Mouse (Mus musculus) ES-Bruce4 (cell line): ENCODE measurements around the gene Gnptab. TPM values are rescaled to one million over a fixed set of nuclear protein-coding genes. Genes with fewer than 3 reads are reported as not detected.

Experiments used
- H3K27ac ChIP-seq: 2 replicates; pipeline ENCODE4 v1.5.1; 2012; ENCODE audit warnings: low read length, inconsistent platforms; ENCODE audit not compliant: insufficient read depth
- H3K27me3 ChIP-seq: 2 replicates; pipeline ENCODE4 v1.6.1; 2012; ENCODE audit warnings: mild to moderate bottlenecking, low read length, inconsistent platforms; ENCODE audit not compliant: control insufficient read depth, poor library complexity, insufficient read depth, severe bottlenecking
- H3K36me3 ChIP-seq: 2 replicates; pipeline ENCODE4 v1.6.1; 2012; ENCODE audit warnings: inconsistent platforms, mild to moderate bottlenecking, low read length, moderate library complexity; ENCODE audit not compliant: control insufficient read depth, poor library complexity, insufficient read depth, severe bottlenecking
- H3K4me1 ChIP-seq: one replicate; pipeline ENCODE4 v1.8.1; 2011; ENCODE audit warnings: low read length; ENCODE audit not compliant: control insufficient read depth, insufficient read depth
- H3K4me3 ChIP-seq: 2 replicates; pipeline ENCODE4 v1.5.1; 2011; ENCODE audit warnings: low read depth, mild to moderate bottlenecking, low read length
- H3K9ac ChIP-seq: 2 replicates; pipeline ENCODE4 v1.6.1; 2012; ENCODE audit warnings: low read depth, mild to moderate bottlenecking, inconsistent platforms; ENCODE audit not compliant: poor library complexity, severe bottlenecking
- H3K9me3 ChIP-seq: replicated peaks from 2 replicates; pipeline ENCODE4 v1.6.1; 2012; ENCODE audit warnings: mild to moderate bottlenecking, low read length, inconsistent platforms; ENCODE audit not compliant: control insufficient read depth, poor library complexity, insufficient read depth, severe bottlenecking
- CTCF ChIP-seq: IDR thresholded peaks from one replicate; pipeline ENCODE4 v1.8.1; 2011; ENCODE audit warnings: low read depth, low read length
- EP300 ChIP-seq: IDR thresholded peaks from 2 replicates; pipeline ENCODE4 v1.6.1; 2011; ENCODE audit warnings: low read depth, low read length; ENCODE audit not compliant: insufficient read depth
- POLR2A ChIP-seq: IDR thresholded peaks from one replicate; pipeline ENCODE4 v1.8.1; 2011; ENCODE audit warnings: low read length; ENCODE audit not compliant: insufficient read depth
- polyA plus RNA-seq: library from polyadenylated mRNA; stranded (reverse); fragments of >200 nt; gene quantifications from 2 replicates; pipeline ENCODE4 v1.2.4, GENCODE M21; 2011; ENCODE audit warnings: low read depth; ENCODE audit not compliant: missing spikeins, insufficient read depth, insufficient read length

The Gnptab gene
- polyA plus RNA-seq, 1 experiment, result 21.2 TPM

DNA sequence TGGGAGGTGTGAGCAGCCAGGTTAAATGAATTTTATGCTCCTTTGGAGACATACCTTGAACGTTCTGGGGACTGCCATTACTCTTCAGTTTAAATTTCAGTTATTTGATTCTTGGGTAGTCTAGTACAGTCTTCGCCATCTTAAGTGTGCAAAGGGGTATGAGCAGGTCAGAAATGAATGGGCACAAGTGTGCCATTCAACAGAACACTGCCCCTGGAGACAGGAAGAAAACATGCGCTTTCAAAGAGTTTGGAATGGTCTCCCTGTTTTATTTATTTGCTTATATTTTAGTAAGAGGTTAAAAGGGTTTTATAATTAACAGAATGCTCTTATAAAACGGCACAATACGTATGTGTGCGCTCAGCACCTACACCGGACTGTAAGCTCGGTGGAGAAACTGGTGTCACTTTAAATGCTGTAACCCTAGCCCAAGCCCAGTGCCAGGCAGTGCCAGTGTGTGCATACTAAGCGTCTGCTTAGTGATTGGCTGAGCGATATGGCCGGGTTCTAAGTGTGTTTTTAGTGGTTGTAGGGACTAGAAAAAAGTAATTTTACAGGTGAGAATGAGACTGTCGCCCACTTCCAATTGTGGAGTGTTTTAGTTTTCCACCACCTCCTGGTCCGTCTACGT is 1.6 kb downstream of the Gnptab start:
- TF ChIP-seq EP300 (no peak), CTCF (no peak), POLR2A (no peak)

DNA sequence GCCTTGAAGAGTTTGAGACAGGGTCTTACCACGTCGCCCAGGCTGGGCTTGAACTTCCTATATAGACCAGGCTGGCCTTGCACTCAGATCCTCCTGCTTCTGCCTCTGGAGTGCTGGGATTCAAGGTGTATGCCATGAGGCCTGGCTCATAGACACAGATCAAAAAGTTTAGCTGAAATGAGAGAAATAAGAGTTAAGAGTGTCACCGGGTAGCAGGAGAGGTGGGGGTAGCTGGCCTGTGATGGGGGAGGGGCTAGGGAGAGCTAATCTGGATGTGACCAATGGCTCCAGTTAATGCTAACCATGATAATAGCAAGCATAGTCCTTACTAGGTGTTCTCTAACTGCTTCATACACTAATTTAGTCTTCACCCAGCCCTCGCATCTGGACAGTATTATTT is 2.4 kb downstream of the Gnptab start:
- no peak overlapping the region for H3K27ac ChIP-seq
- no peaks in the 10 kb centered on the region for H3K36me3 ChIP-seq
- H3K9ac ChIP-seq, result no peak overlapping the region
- peaks cover 2% of the 10 kb centered on the region for H3K4me1 ChIP-seq
- no peaks in the 10 kb centered on the region for H3K9me3 ChIP-seq
- H3K4me3 ChIP-seq, result no peak overlapping the region
- no peaks in the 10 kb centered on the region for H3K27me3 ChIP-seq
- no peak for TF ChIP-seq POLR2A
- TF ChIP-seq EP300, result no peak
- TF ChIP-seq CTCF, result no peak

More for the DNA sequence above, 1.6 kb downstream of the Gnptab start:
- Histone ChIP-seq H3K36me3 (no peaks in the 10 kb centered on the region), H3K27ac (no peak overlapping the region), H3K9ac (no peak overlapping the region), H3K4me1 (peaks cover 2% of the 10 kb centered on the region), H3K27me3 (no peaks in the 10 kb centered on the region), H3K4me3 (peak overlapping the region; percentile 77), H3K9me3 (no peaks in the 10 kb centered on the region)

DNA sequence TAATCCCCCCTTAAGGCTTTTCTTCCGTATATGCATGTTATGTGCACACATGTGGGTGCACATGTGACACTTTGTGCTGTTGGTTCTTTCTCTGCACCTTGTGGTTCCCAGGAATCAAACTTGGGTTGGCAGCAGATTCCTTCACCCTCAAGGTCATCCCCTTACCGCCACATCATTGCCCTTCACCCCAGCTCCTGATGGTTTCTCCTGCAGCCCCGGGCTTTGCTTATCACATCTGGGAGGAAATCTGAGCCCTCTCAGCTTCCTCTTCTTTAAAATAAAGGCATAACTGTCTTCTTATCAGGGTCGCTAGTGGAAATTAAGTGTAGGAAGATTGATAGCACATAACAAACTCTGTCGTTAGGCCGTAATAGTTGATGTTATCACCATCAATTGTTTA is 3.1 kb downstream of the Gnptab start:
- H3K36me3 ChIP-seq, result no peaks in the 10 kb centered on the region
- H3K9ac ChIP-seq, result no peak overlapping the region
- H3K4me1 ChIP-seq, result peaks cover 2% of the 10 kb centered on the region
- H3K4me3 ChIP-seq, result no peak overlapping the region
- no peaks in the 10 kb centered on the region for H3K9me3 ChIP-seq
- H3K27ac ChIP-seq, result no peak overlapping the region
- TF ChIP-seq POLR2A (no peak), CTCF (no peak), EP300 (no peak)
- no peaks in the 10 kb centered on the region for H3K27me3 ChIP-seq

DNA sequence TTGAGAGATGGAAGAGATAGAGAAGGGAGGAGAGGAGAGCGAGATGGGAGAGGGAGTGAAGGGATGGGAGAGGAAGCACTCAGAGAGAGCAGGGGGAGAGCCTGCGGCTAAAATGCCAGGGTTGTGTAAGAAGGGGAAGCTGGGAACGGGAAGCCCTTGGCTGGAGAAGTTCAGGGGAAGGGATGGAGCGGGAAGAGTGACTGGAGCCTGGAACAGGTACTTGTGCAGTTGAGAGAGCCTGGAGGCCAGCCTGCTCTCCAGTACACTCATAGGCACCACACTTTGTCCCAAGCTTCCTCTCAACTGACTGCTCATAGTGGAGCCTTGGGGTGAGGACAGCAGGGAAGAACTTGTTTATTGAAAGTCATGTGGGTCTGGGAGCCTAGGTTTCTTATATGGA is 4.5 kb downstream of the Gnptab start:
- no peaks in the 10 kb centered on the region for H3K36me3 ChIP-seq
- H3K9me3 ChIP-seq, result no peaks in the 10 kb centered on the region
- no peak overlapping the region for H3K27ac ChIP-seq
- H3K4me1 ChIP-seq, result peaks cover under 1% of the 10 kb centered on the region
- no peaks in the 10 kb centered on the region for H3K27me3 ChIP-seq
- no peak overlapping the region for H3K4me3 ChIP-seq
- TF ChIP-seq EP300 (no peak), CTCF (no peak), POLR2A (no peak)
- H3K9ac ChIP-seq, result no peak overlapping the region

- H3K4me1 ChIP-seq, result no peaks in the 10 kb centered on the region
- no peaks in the 10 kb centered on the region for H3K9me3 ChIP-seq
- H3K4me3 ChIP-seq, result no peak overlapping the region
- H3K9ac ChIP-seq, result no peak overlapping the region
- TF ChIP-seq EP300 (no peak), CTCF (no peak), POLR2A (no peak)
- no peak overlapping the region for H3K27ac ChIP-seq
- no peaks in the 10 kb centered on the region for H3K36me3 ChIP-seq
- H3K27me3 ChIP-seq, result no peaks in the 10 kb centered on the region
Observed at GRCm38 (mm10) chr10:88384081-88384480, 5.1 kb downstream of the Gnptab start.

DNA sequence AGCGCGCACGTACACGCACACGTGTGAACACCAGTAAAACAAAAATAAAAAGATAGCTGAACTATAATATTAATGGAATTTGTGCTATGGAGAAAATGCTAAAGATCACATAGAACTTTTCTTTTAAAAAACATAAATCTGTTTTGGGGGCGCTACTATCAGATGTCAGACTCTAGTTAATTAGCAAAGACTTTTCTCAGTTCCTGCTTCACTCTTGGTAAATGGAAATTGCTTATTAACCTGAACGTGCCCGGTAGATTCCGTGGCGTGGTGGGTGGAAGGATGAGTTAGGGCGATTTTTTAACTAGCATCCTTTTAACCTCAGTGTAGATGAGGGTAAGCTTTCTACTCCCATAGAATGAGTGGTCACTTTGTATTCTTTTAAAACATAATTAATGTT is 6.4 kb downstream of the Gnptab start:
- Histone ChIP-seq H3K9ac (no peak overlapping the region), H3K27me3 (no peaks in the 10 kb centered on the region), H3K9me3 (no peaks in the 10 kb centered on the region), H3K4me1 (no peaks in the 10 kb centered on the region), H3K27ac (no peak overlapping the region), H3K36me3 (no peaks in the 10 kb centered on the region), H3K4me3 (no peak overlapping the region)
- TF ChIP-seq EP300 (no peak), CTCF (no peak), POLR2A (no peak)
